Mouse (Mus musculus) CH12.LX (cell line): ENCODE measurements around the gene Ciao2a. TPM values are rescaled to one million over a fixed set of nuclear protein-coding genes. Genes with fewer than 3 reads are reported as not detected.

Source experiments
- DNase-seq: peaks from one replicate; pipeline ENCODE4 v3.0.0-alpha.2; 2013; ENCODE audit errors: extremely low read depth
- H3K27ac ChIP-seq: 2 replicates; pipeline ENCODE4 v1.5.1; 2012; ENCODE audit warnings: low read depth, mild to moderate bottlenecking, control low read depth, moderate library complexity; ENCODE audit not compliant: insufficient read depth
- H3K27me3 ChIP-seq: replicated peaks from 2 replicates; pipeline ENCODE3; 2012; ENCODE audit warnings: inconsistent platforms
- H3K36me3 ChIP-seq, 2 experiments: replicated peaks in 1 of 2; 2 replicates each; pipeline versions ENCODE3 to v1.6.1; 2012; ENCODE audit warnings: inconsistent platforms in 1 of 2, low read length in 1 of 2, mild to moderate bottlenecking in 1 of 2, mixed read lengths in 1 of 2, moderate library complexity in 1 of 2; ENCODE audit not compliant: control insufficient read depth in 1 of 2, insufficient read depth in 1 of 2
- H3K4me1 ChIP-seq, 2 experiments: 2 replicates each; pipeline ENCODE4 v1.6.1; 2012; ENCODE audit warnings: inconsistent platforms in 1 of 2, moderate library complexity in 1 of 2; ENCODE audit not compliant: insufficient read depth in 2 of 2, control insufficient read depth in 1 of 2
- H3K4me2 ChIP-seq: 2 replicates; pipeline ENCODE4 v1.6.1; 2012; ENCODE audit warnings: low read depth, mild to moderate bottlenecking, control low read depth; ENCODE audit not compliant: poor library complexity, insufficient read depth, severe bottlenecking
- H3K4me3 ChIP-seq, 3 experiments: fragments of 150-350 bp in 1 of 3; sonication (generic) in 1 of 3; replicated peaks in 1 of 3; 2 replicates each; pipeline versions ENCODE3 to v1.5.1; 2011 to 2012; ENCODE audit warnings: low read depth in 2 of 3, low read length in 2 of 3, mild to moderate bottlenecking in 2 of 3, moderate library complexity in 2 of 3, control low read depth in 1 of 3, improper control_type of control experiment in 1 of 3, inconsistent platforms in 1 of 3, mixed read lengths in 1 of 3; ENCODE audit not compliant: poor library complexity in 1 of 3
- H3K79me2 ChIP-seq: replicated peaks from 2 replicates; pipeline ENCODE4 v1.6.1; 2012; ENCODE audit warnings: mild to moderate bottlenecking, moderate library complexity; ENCODE audit not compliant: control insufficient read depth, poor library complexity, insufficient read depth, severe bottlenecking; ENCODE audit errors: extremely low read depth
- H3K9ac ChIP-seq: 2 replicates; pipeline ENCODE4 v1.6.1; 2012; ENCODE audit warnings: low read depth, mild to moderate bottlenecking, control low read depth, moderate library complexity; ENCODE audit not compliant: insufficient read depth
- H3K9me3 ChIP-seq: replicated peaks from 2 replicates; pipeline ENCODE3; 2012; ENCODE audit warnings: low read length, inconsistent platforms, mixed read lengths
- BHLHE40 ChIP-seq: IDR thresholded peaks from 2 replicates; pipeline ENCODE4 v1.6.1; 2011; ENCODE audit warnings: mild to moderate bottlenecking, low read depth, low read length, improper control_type of control experiment
- CHD1 ChIP-seq: IDR thresholded peaks from 2 replicates; pipeline ENCODE4 v1.6.1; 2012; ENCODE audit warnings: low read depth, low read length, improper control_type of control experiment, inconsistent platforms
- CHD2 ChIP-seq: IDR thresholded peaks from 2 replicates; pipeline ENCODE4 v1.6.1; 2011; ENCODE audit warnings: low read length, improper control_type of control experiment
- CTCF ChIP-seq, 2 experiments: IDR thresholded peaks in 1 of 2; conservative IDR thresholded peaks in 1 of 2; 2 replicates each; pipeline ENCODE4 v1.5.1; 2011 to 2012; ENCODE audit warnings: low read depth in 2 of 2, low read length in 2 of 2, improper control_type of control experiment in 1 of 2, inconsistent platforms in 1 of 2, mild to moderate bottlenecking in 1 of 2, moderate library complexity in 1 of 2
- E2F4 ChIP-seq: IDR thresholded peaks from 2 replicates; pipeline ENCODE4 v1.6.1; 2011; ENCODE audit warnings: low read depth, low read length, improper control_type of control experiment; ENCODE audit not compliant: insufficient replicate concordance
- ELF1 ChIP-seq: IDR thresholded peaks from 2 replicates; pipeline ENCODE4 v1.6.1; 2014; ENCODE audit warnings: low read depth, mild to moderate bottlenecking, inconsistent platforms, low read length, improper control_type of control experiment
- EP300 ChIP-seq: IDR thresholded peaks from 2 replicates; pipeline ENCODE4 v1.6.1; 2011; ENCODE audit warnings: low read length, improper control_type of control experiment
- ETS1 ChIP-seq: conservative IDR thresholded peaks from 2 replicates; pipeline ENCODE4 v1.6.1; 2012; ENCODE audit warnings: low read depth, mild to moderate bottlenecking, inconsistent platforms, low read length, improper control_type of control experiment, moderate library complexity
- GABPA ChIP-seq: IDR thresholded peaks from 2 replicates; pipeline ENCODE4 v1.6.1; 2012; ENCODE audit warnings: low read depth, low read length, improper control_type of control experiment, inconsistent platforms; ENCODE audit not compliant: insufficient replicate concordance
- HCFC1 ChIP-seq: IDR thresholded peaks from 2 replicates; pipeline ENCODE4 v1.6.1; 2012; ENCODE audit warnings: low read depth, mild to moderate bottlenecking, inconsistent platforms, low read length, improper control_type of control experiment
- IRF4 ChIP-seq: IDR thresholded peaks from 2 replicates; pipeline ENCODE4 v1.6.1; 2014; ENCODE audit warnings: low read depth, mild to moderate bottlenecking, inconsistent platforms, low read length, improper control_type of control experiment
- JUN ChIP-seq: IDR thresholded peaks from 2 replicates; pipeline ENCODE4 v1.6.1; 2011; ENCODE audit warnings: low read depth, mild to moderate bottlenecking, low read length, improper control_type of control experiment, moderate library complexity; ENCODE audit not compliant: insufficient read depth
- JUND ChIP-seq: conservative IDR thresholded peaks from 2 replicates; pipeline ENCODE4 v1.6.1; 2011; ENCODE audit warnings: low read depth, low read length, improper control_type of control experiment
- KAT2A ChIP-seq: IDR thresholded peaks from 2 replicates; pipeline ENCODE4 v1.6.1; 2012; ENCODE audit warnings: low read length, improper control_type of control experiment, inconsistent platforms; ENCODE audit not compliant: insufficient replicate concordance
- MAFK ChIP-seq: IDR thresholded peaks from 2 replicates; pipeline ENCODE4 v1.6.1; 2011; ENCODE audit warnings: low read length, improper control_type of control experiment; ENCODE audit not compliant: insufficient replicate concordance
- MAX ChIP-seq: IDR thresholded peaks from 2 replicates; pipeline ENCODE4 v1.6.1; 2011; ENCODE audit warnings: low read length, improper control_type of control experiment
- MAZ ChIP-seq: IDR thresholded peaks from 2 replicates; pipeline ENCODE4 v1.6.1; 2012; ENCODE audit warnings: low read depth, mild to moderate bottlenecking, inconsistent platforms, low read length, improper control_type of control experiment, moderate library complexity
- MEF2A ChIP-seq: IDR thresholded peaks from 2 replicates; pipeline ENCODE4 v1.6.1; 2014; ENCODE audit warnings: low read depth, mild to moderate bottlenecking, inconsistent platforms, low read length, improper control_type of control experiment, borderline replicate concordance
- MXI1 ChIP-seq: IDR thresholded peaks from 2 replicates; pipeline ENCODE4 v1.6.1; 2011; ENCODE audit warnings: mild to moderate bottlenecking, low read depth, low read length, improper control_type of control experiment
- MYC ChIP-seq: IDR thresholded peaks from 2 replicates; pipeline ENCODE4 v1.6.1; 2011; ENCODE audit warnings: low read depth, mild to moderate bottlenecking, improper control_type of control experiment, low read length
- NELFE ChIP-seq: IDR thresholded peaks from 2 replicates; pipeline ENCODE4 v1.6.1; 2011; ENCODE audit warnings: low read depth, low read length, improper control_type of control experiment
- NRF1 ChIP-seq: IDR thresholded peaks from 2 replicates; pipeline ENCODE4 v1.6.1; 2014; ENCODE audit warnings: low read depth, mild to moderate bottlenecking, inconsistent platforms, low read length, improper control_type of control experiment, moderate library complexity
- PAX5 ChIP-seq: IDR thresholded peaks from 2 replicates; pipeline ENCODE4 v1.6.1; 2012; ENCODE audit warnings: low read length, inconsistent platforms, mixed read lengths
- POLR2A ChIP-seq: IDR thresholded peaks from 2 replicates; pipeline ENCODE4 v1.6.1; 2011; ENCODE audit warnings: low read depth, mild to moderate bottlenecking, improper control_type of control experiment, low read length
- POLR2AphosphoS2 ChIP-seq: IDR thresholded peaks from 2 replicates; pipeline ENCODE4 v1.6.1; 2011; ENCODE audit warnings: low read depth, low read length, improper control_type of control experiment
- RAD21 ChIP-seq: IDR thresholded peaks from 2 replicates; pipeline ENCODE4 v1.6.1; 2011; ENCODE audit warnings: low read depth, mild to moderate bottlenecking, low read length, improper control_type of control experiment, moderate library complexity
- RCOR1 ChIP-seq: conservative IDR thresholded peaks from 2 replicates; pipeline ENCODE4 v1.6.1; 2012; ENCODE audit warnings: low read depth, mild to moderate bottlenecking, inconsistent platforms, low read length, improper control_type of control experiment
- SIN3A ChIP-seq: IDR thresholded peaks from 2 replicates; pipeline ENCODE4 v1.6.1; 2012; ENCODE audit warnings: low read length, improper control_type of control experiment, inconsistent platforms
- SMC3 ChIP-seq: IDR thresholded peaks from 2 replicates; pipeline ENCODE4 v1.6.1; 2011; ENCODE audit warnings: low read depth, low read length, improper control_type of control experiment
- TBP ChIP-seq: conservative IDR thresholded peaks from 2 replicates; pipeline ENCODE4 v1.6.1; 2011; ENCODE audit warnings: low read depth, low read length, improper control_type of control experiment
- TCF12 ChIP-seq: IDR thresholded peaks from 2 replicates; pipeline ENCODE4 v1.6.1; 2014; ENCODE audit warnings: low read depth, mild to moderate bottlenecking, inconsistent platforms, low read length, improper control_type of control experiment
- UBTF ChIP-seq: IDR thresholded peaks from 2 replicates; pipeline ENCODE4 v1.6.1; 2012; ENCODE audit warnings: low read depth, mild to moderate bottlenecking, inconsistent platforms, low read length, improper control_type of control experiment, moderate library complexity
- USF1 ChIP-seq: IDR thresholded peaks from 2 replicates; pipeline ENCODE4 v1.6.1; 2014; ENCODE audit warnings: low read depth, mild to moderate bottlenecking, inconsistent platforms, low read length, improper control_type of control experiment
- USF2 ChIP-seq: conservative IDR thresholded peaks from 2 replicates; pipeline ENCODE4 v1.6.1; 2011; ENCODE audit warnings: low read depth, low read length, improper control_type of control experiment
- ZC3H11A ChIP-seq: IDR thresholded peaks from 2 replicates; pipeline ENCODE4 v1.6.1; 2012; ENCODE audit warnings: low read depth, mild to moderate bottlenecking, inconsistent platforms, low read length, improper control_type of control experiment
- ZKSCAN1 ChIP-seq: IDR thresholded peaks from 2 replicates; pipeline ENCODE4 v1.6.1; 2012; ENCODE audit warnings: low read depth, inconsistent platforms, low read length, improper control_type of control experiment, borderline replicate concordance
- ZMIZ1 ChIP-seq: IDR thresholded peaks from 2 replicates; pipeline ENCODE4 v1.6.1; 2012; ENCODE audit warnings: low read depth, mild to moderate bottlenecking, inconsistent platforms, low read length, improper control_type of control experiment
- ZNF384 ChIP-seq: IDR thresholded peaks from 2 replicates; pipeline ENCODE4 v1.6.1; 2012; ENCODE audit warnings: low read depth, low read length, improper control_type of control experiment, inconsistent platforms
- dilution Hi-C: fragments of 300-500 bp; cut with MboI; formaldehyde crosslinking; loops from 2 replicates; pipeline ENCODE4 v1.14.3; 2020; ENCODE audit warnings: low sequenced_read_pairs; ENCODE audit not compliant: extremely low pct_unique_long_range_greater_than_20kb, extremely low pct_ligation_motif_present
- in situ Hi-C: fragments of 300-500 bp; cut with MboI; formaldehyde crosslinking; loops from 3 replicates; pipeline ENCODE4 v1.14.3; 2019; ENCODE audit warnings: low sequenced_read_pairs, low pct_ligation_motif_present, low pct_unique_long_range_greater_than_20kb, mixed read lengths
- polyA plus RNA-seq: library from polyadenylated mRNA; unstranded; fragments of >175 nt; gene quantifications from 2 replicates; pipeline ENCODE4 v1.2.1, GENCODE M21; 2012; ENCODE audit warnings: low read depth; ENCODE audit not compliant: insufficient read length
- total RNA-seq, 2 experiments: library from RNA; depleted of rRNA; stranded (reverse); fragments of 300-350 nt in 1 of 2; fragments of >200 nt in 1 of 2; gene quantifications; 2 replicates each; pipeline ENCODE4 v1.2.3; 2012 to 2014

Ciao2a gene
- total and polyA plus RNA-seq, 3 experiments: 144 to 359 (median 197) TPM

- H3K4me3 ChIP-seq: peak overlapping the region; percentile 68 to 92 (median 86)
- no peak for TF ChIP-seq POLR2A
- no peak for TF ChIP-seq USF1
- no peak for TF ChIP-seq CHD1
- no peak for TF ChIP-seq ETS1
- no peak for TF ChIP-seq KAT2A
- TF ChIP-seq MYC: no peak
- no peak for TF ChIP-seq SIN3A
- TF ChIP-seq MAZ: no peak; the same call in 1 of the 2 replicates
- TF ChIP-seq EP300: no peak
- TF ChIP-seq MAFK: no peak
- 0 out of 2 replicates have a peak, but pooled peaks have one; percentile 16 for TF ChIP-seq MAX
- TF ChIP-seq POLR2AphosphoS2: no peak
- no peak for TF ChIP-seq TBP
- no peak for TF ChIP-seq ZKSCAN1
- no peak for TF ChIP-seq JUN
- TF ChIP-seq JUND: no peak
- TF ChIP-seq USF2: no peak
- TF ChIP-seq UBTF: no peak
- TF ChIP-seq CHD2: no peak
- TF ChIP-seq IRF4: no peak
- TF ChIP-seq CTCF (conservative IDR thresholded peaks at IDR 0.05 in 1 of 2, IDR thresholded peaks at IDR 0.05 in 1 of 2; ENCODE audit: low read depth in 2 of 2, low read length in 2 of 2): no peak
- 0 out of 2 replicates have a peak, but pooled peaks have one; percentile 20 for TF ChIP-seq HCFC1
- no peak for TF ChIP-seq NRF1
- TF ChIP-seq RAD21: no peak
- TF ChIP-seq MXI1: peak; percentile 2; the same call in 1 of the 2 replicates
- no peak for TF ChIP-seq ZMIZ1
- peak; percentile 79 for TF ChIP-seq BHLHE40
- no peak for TF ChIP-seq PAX5
- 0 out of 2 replicates have a peak, but pooled peaks have one; percentile 28 for TF ChIP-seq TCF12
- peak; percentile 63 for TF ChIP-seq ELF1
- no peak for TF ChIP-seq ZNF384
- no peak for TF ChIP-seq SMC3
- TF ChIP-seq E2F4: no peak
- no peak for TF ChIP-seq MEF2A
- TF ChIP-seq GABPA: no peak
- no peak for TF ChIP-seq ZC3H11A
- no peak for TF ChIP-seq NELFE
- no peak for TF ChIP-seq RCOR1
- TF ChIP-seq, all 38 proteins: peak for 6
- dilution Hi-C loops: no loop called here
- no peak for DNase-seq
- Histone ChIP-seq H3K4me1 (peaks cover 2 to 45% of the 10 kb centered on the region in 2 experiments; a peak in 2 of 4 replicates), H3K9me3 (no peaks in the 10 kb centered on the region), H3K9ac (peak overlapping the region; percentile 87), H3K79me2 (peaks cover 54% of the 10 kb centered on the region), H3K27me3 (no peaks in the 10 kb centered on the region), H3K27ac (peak overlapping the region; percentile 41; the same call in 1 of the 2 replicates), H3K36me3 (peaks cover 8 to 26% of the 10 kb centered on the region in 2 experiments), H3K4me2 (peak overlapping the region; percentile 96)
- in situ Hi-C loops: no loop called here
Observed at GRCm38 (mm10) chr9:66124111-66124531, 2.3 kb upstream of the Ciao2a start.
